Mouse (Mus musculus) megakaryocyte, embryonic 14.5 days (primary cell): ENCODE results near the gene Creb5. TPM values are rescaled to one million over a fixed set of nuclear protein-coding genes. Genes with fewer than 3 reads are reported as not detected.

Experiments
- H3K27me3 ChIP-seq: replicated peaks from 2 replicates; pipeline ENCODE3; 2012; ENCODE audit warnings: inconsistent platforms
- H3K36me3 ChIP-seq: replicated peaks from 2 replicates; pipeline ENCODE3; 2012; ENCODE audit warnings: low read length, inconsistent platforms, mixed read lengths
- H3K4me1 ChIP-seq: 2 replicates; pipeline ENCODE4 v1.6.1; 2012; ENCODE audit warnings: inconsistent platforms
- H3K4me3 ChIP-seq: replicated peaks from 2 replicates; pipeline ENCODE3; 2012; ENCODE audit warnings: moderate library complexity, mild to moderate bottlenecking, inconsistent platforms
- H3K9me3 ChIP-seq: 2 replicates; pipeline ENCODE4 v1.6.1; 2012; ENCODE audit warnings: inconsistent platforms
- FLI1 ChIP-seq: IDR thresholded peaks from 2 replicates; pipeline ENCODE4 v1.6.1; 2012; ENCODE audit warnings: low read length, inconsistent platforms, mixed read lengths
- GATA1 ChIP-seq: IDR thresholded peaks from 3 replicates; pipeline ENCODE4 v1.6.1; 2012; ENCODE audit warnings: mixed read lengths, low read length, inconsistent platforms, borderline replicate concordance
- polyA plus RNA-seq: library from polyadenylated mRNA; stranded (reverse); fragments of >175 nt; gene quantifications from 2 replicates; pipeline ENCODE4 v1.2.3, GENCODE M21; 2012; ENCODE audit warnings: low replicate concordance; ENCODE audit not compliant: insufficient read depth

Gene Creb5
- polyA plus RNA-seq, 1 experiment: 0.37 TPM

DNA sequence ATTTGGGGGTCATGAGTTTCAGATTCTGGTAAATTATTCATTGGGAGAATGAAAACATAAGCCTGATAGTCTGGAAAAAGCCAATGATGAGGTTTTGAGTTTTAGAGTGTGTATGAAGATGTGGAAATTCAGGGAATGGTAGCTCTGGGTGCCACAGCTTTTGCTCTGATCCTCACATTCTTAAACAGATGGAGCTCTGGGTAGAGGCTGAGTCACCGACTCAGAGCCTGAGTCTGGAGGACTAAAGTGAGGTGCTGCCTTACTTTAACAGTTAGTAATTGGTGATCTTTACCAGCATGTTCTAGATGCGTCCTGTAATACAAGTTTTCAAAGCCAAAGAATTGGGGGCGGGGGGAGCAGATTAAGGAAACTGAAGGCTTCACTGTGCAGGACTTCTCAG, 454.2 kb downstream of the Creb5 start:
- H3K9me3 ChIP-seq: no peaks in the 10 kb centered on the region
- H3K27me3 ChIP-seq: no peaks in the 10 kb centered on the region
- H3K4me1 ChIP-seq: no peaks in the 10 kb centered on the region
- no peaks in the 10 kb centered on the region for H3K36me3 ChIP-seq
- TF ChIP-seq FLI1 (no peak), GATA1 (no peak)
- H3K4me3 ChIP-seq: no peak overlapping the region

Other genes starting within 250 kb of the Creb5 start
- gene Jazf1, start 218.6 kb upstream of the Creb5 start, polyA plus RNA-seq: not detected in 2 replicates